Mouse (Mus musculus): ENCODE results near the gene Lrrtm3.

GRCm38 (mm10) chr10:63978101-63978500, 112.0 kb downstream of the Lrrtm3 start:
- TF ChIP-seq MAFK (IDR thresholded peaks at IDR 0.05; ENCODE audit: insufficient replicate concordance, low read length), result no peak
- TF ChIP-seq CTCF (conservative IDR thresholded peaks at IDR 0.05 in 1 of 2, IDR thresholded peaks at IDR 0.05 in 1 of 2; ENCODE audit: low read depth in 2 of 2, low read length in 2 of 2), result no peak
- no peak for TF ChIP-seq USF1 (IDR thresholded peaks at IDR 0.05; ENCODE audit: low read depth, low read length)
- TF ChIP-seq KAT2A (IDR thresholded peaks at IDR 0.05; ENCODE audit: insufficient replicate concordance, low read length), result no peak
- TF ChIP-seq EP300 (IDR thresholded peaks at IDR 0.05; ENCODE audit: low read length), result no peak
- TF ChIP-seq ZNF384 (IDR thresholded peaks at IDR 0.05; ENCODE audit: low read depth, low read length), result no peak
- TF ChIP-seq POLR2A (IDR thresholded peaks at IDR 0.05; ENCODE audit: low read depth, low read length), result no peak
- TF ChIP-seq BHLHE40 (IDR thresholded peaks at IDR 0.05; ENCODE audit: low read depth, low read length), result no peak
- no peak for TF ChIP-seq NELFE (IDR thresholded peaks at IDR 0.05; ENCODE audit: low read depth, low read length)
- no peak for TF ChIP-seq POLR2AphosphoS2 (IDR thresholded peaks at IDR 0.05; ENCODE audit: low read depth, low read length)
- TF ChIP-seq SIN3A (IDR thresholded peaks at IDR 0.05; ENCODE audit: low read length), result no peak
- TF ChIP-seq MXI1 (IDR thresholded peaks at IDR 0.05; ENCODE audit: low read depth, low read length), result no peak
- no peak for TF ChIP-seq MAX (IDR thresholded peaks at IDR 0.05; ENCODE audit: low read length)
